Mouse (Mus musculus) embryonic facial prominence, embryonic 15.5 days (tissue): ENCODE results near the gene Acnat1. TPM values are rescaled to one million over a fixed set of nuclear protein-coding genes. Genes with fewer than 3 reads are reported as not detected.
"Not testable (repeated sequence)": the region's sequence is repeated elsewhere in the genome, so short reads cannot be mapped to it uniquely, and the experiment has no call there.

Source experiments
- ATAC-seq: fragments of 200-750 bp; cut with Nextera tagmentation; 2 replicates; pipeline ENCODE4 v1.8.0; 2017; ENCODE audit warnings: low read depth, moderate TSS enrichment; ENCODE audit not compliant: insufficient number of reproducible peaks, low FRiP score, low TSS enrichment
- H3K27ac ChIP-seq: fragments of 300-500 bp; sonication (generic); replicated peaks from 2 replicates; pipeline ENCODE4 v1.5.1; 2015; ENCODE audit warnings: mild to moderate bottlenecking, inconsistent platforms
- H3K27me3 ChIP-seq: fragments of 300-500 bp; sonication (generic); 2 replicates; pipeline ENCODE4 v1.6.1; 2015; ENCODE audit warnings: inconsistent platforms
- H3K36me3 ChIP-seq: fragments of 300-500 bp; sonication (generic); 2 replicates; pipeline ENCODE4 v1.6.1; 2015; ENCODE audit warnings: mild to moderate bottlenecking, inconsistent platforms
- H3K4me1 ChIP-seq: fragments of 300-500 bp; sonication (generic); 2 replicates; pipeline ENCODE4 v1.6.1; 2015; ENCODE audit warnings: inconsistent platforms
- H3K4me2 ChIP-seq: fragments of 300-500 bp; sonication (generic); replicated peaks from 2 replicates; pipeline ENCODE4 v1.6.1; 2015; ENCODE audit warnings: mild to moderate bottlenecking, inconsistent platforms
- H3K4me3 ChIP-seq: fragments of 300-500 bp; sonication (generic); replicated peaks from 2 replicates; pipeline ENCODE4 v1.5.1; 2015; ENCODE audit warnings: mild to moderate bottlenecking, inconsistent platforms
- H3K9ac ChIP-seq: fragments of 300-500 bp; sonication (generic); 2 replicates; pipeline ENCODE4 v1.6.1; 2015; ENCODE audit warnings: inconsistent platforms
- H3K9me3 ChIP-seq: fragments of 300-500 bp; sonication (generic); replicated peaks from 2 replicates; pipeline ENCODE4 v1.6.1; 2016; ENCODE audit warnings: inconsistent platforms
- WGBS: fragments of 180-500 bp; shearing (Covaris S2); methylation state at CpG from one replicate; pipeline ENCODE4 v1.1.7; 2015; 5-methylcytosine and 5-hydroxymethylcytosine counted together
- polyA plus RNA-seq: library from polyadenylated mRNA; unstranded; fragments of >200 nt; fragmentation: Nextera tagmentation; extraction: Ambion mirVana; gene quantifications from 2 replicates; pipeline ENCODE4 v1.2.1, GENCODE M21; 2015

Acnat1 gene
- polyA plus RNA-seq, 1 experiment from 2014 or later = 0.15 TPM

DNA sequence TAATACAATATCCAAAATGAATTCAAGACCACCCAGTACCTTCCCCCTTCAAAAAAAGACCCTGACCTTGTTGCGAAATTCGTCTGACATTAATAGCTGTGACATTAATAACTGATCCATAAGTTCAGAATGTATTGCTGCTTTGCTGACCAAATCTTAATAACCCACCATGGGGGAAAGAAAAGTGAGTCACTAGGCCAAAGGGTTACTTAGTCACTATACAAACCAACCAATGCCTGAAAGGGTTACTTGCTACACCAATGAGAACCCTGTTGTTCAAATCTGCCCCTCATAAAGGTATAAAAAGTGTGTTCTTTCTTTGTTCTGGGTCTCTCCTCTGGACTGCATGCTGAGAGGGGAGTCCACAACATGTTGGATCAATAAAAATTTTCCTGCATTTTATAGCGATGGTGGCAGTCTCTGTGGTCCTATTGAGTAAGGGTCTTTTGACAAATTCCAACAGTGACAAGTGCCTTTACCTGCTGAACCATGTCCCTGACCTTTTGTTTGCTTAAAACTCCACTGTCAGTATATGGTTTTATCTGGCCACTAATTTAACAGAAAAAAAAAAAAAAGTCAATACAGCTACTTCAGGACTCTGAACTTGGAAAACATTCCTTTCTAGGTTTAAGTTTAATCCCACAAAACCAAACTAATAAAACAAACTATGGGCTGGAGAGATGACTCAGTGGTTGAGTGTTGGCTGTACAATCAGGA lies 12.4 kb upstream of the Acnat1 start:
- H3K9me3 ChIP-seq, H3K4me1 ChIP-seq, H3K27me3 ChIP-seq, H3K27ac ChIP-seq, H3K4me3 ChIP-seq, H3K36me3 ChIP-seq, ATAC-seq, H3K4me2 ChIP-seq, H3K9ac ChIP-seq: not testable (repeated sequence)
- WGBS = 70% methylated on average over 3 of the region's 3 CpGs

DNA sequence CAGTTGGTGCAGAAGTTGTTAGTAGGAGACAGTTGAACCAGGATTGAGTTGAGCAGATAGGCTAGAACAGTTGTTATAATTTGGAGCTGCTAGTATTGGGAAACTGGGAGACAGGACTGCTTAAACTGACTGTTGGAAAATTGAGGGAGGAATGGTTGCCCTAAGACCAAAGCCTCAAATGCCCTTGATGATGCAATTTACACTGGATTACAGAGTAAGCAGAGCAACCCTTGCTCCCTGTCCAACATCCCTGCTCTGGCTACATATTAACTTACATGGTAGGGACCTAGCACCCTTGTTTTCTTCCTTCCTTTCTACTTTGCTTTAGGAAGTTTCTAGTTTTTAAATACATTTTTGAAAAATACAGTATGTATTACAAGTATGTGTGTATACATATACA lies 11.7 kb upstream of the Acnat1 start:
- Histone ChIP-seq H3K4me1 (no peaks in the 10 kb centered on the region), H3K27ac (no peak overlapping the region), H3K4me2 (no peak overlapping the region), H3K27me3 (no peaks in the 10 kb centered on the region), H3K9me3 (no peaks in the 10 kb centered on the region), H3K4me3 (no peak overlapping the region), H3K36me3 (no peaks in the 10 kb centered on the region), H3K9ac (no peak overlapping the region)
- ATAC-seq = no peak

DNA sequence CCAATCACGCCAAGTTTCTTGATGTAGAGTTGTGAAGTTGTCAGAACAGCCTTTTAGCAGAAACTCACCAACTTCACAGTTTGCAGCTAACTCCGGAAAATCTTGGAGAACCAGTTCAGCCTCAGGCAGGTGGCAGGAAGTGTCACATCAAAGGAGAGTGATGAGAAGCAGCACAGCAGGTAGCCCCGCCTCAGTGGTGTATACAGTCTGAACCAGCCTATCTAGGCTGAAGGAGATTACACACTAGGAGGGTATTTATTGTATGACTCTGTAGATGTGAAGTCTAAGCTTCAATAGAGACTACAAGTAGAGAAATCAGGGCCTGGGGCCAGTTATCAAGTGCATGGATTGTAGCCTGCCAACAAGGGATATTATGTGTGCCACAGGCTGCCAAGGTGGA lies 7.2 kb upstream of the Acnat1 start:
- Histone ChIP-seq H3K9me3 (no peaks in the 10 kb centered on the region), H3K4me3 (no peak overlapping the region), H3K27me3 (no peaks in the 10 kb centered on the region), H3K9ac (no peak overlapping the region), H3K4me2 (no peak overlapping the region), H3K4me1 (no peaks in the 10 kb centered on the region), H3K36me3 (no peaks in the 10 kb centered on the region), H3K27ac (0 out of 2 replicates have a peak overlapping the region, but pooled peaks have one; percentile 11)
- ATAC-seq = peak; percentile 60; the same call in 1 of the 2 replicates
- 34% methylated on average over 3 of the region's 3 CpGs for WGBS

DNA sequence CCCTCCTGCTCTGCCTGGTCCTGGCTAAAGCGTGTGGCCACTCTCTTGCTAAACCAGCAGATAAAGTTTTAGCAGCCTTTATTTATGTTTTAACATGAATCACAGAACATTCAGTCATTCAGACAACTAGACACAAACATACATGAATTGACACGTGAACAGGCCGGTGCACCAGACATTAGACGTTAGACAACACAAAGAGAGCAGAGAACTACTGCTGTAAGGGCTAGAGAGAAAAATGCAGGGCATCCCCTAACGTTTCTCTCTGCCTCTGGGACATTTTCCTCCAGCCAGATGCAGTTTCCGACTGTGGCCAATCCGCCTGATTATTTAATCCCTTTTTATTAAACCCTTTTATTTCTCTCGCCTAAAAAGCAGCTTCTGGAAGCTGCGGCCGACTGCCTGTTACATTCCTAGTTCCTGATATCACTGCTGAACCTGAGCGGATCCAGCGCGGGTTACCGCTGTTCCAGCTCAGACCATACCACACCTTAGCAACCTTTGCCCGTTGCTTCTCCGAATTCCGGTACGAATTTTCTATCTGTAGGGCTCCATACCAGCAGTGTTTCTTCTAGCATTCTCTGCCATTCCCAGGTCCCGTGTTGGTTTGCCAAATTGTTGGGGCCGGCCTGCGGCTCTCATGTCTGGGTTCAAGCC lies 6.5 kb upstream of the Acnat1 start:
- Histone ChIP-seq H3K4me3 (peak overlapping the region; percentile 10; the same call in 1 of the 2 replicates), H3K9ac (no peak overlapping the region), H3K9me3 (no peaks in the 10 kb centered on the region), H3K4me1 (no peaks in the 10 kb centered on the region), H3K27me3 (no peaks in the 10 kb centered on the region), H3K36me3 (no peaks in the 10 kb centered on the region), H3K4me2 (peak overlapping the region; percentile 21; the same call in 1 of the 2 replicates), H3K27ac (0 out of 2 replicates have a peak overlapping the region, but pooled peaks have one; percentile 11)
- no peak for ATAC-seq
- 18% methylated on average over 21 of the region's 21 CpGs for WGBS

DNA sequence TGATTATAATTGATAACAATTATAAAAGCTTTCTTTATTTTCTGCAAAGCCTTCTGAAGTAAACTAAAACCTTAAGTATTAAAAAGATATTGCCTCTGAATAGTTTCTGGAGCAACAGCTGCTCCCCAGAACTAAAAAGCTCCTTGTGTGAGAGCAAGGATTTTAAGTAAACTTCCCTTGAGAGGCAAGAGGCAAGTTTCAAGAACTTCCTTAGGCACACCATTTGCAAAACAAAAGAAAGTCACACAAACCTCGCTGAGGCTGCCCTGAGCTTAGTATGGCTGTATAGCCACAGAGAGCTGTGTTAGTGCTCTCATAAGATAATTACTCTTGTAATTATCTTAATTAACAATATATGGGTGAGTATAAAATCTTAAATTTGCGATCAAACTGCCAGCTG lies 5.3 kb upstream of the Acnat1 start:
- not testable (repeated sequence) for H3K4me2 ChIP-seq, H3K27me3 ChIP-seq, H3K4me3 ChIP-seq, H3K9ac ChIP-seq, H3K36me3 ChIP-seq, H3K4me1 ChIP-seq, H3K9me3 ChIP-seq, ATAC-seq, H3K27ac ChIP-seq
- 29% methylated on average over 2 of the region's 2 CpGs for WGBS

DNA sequence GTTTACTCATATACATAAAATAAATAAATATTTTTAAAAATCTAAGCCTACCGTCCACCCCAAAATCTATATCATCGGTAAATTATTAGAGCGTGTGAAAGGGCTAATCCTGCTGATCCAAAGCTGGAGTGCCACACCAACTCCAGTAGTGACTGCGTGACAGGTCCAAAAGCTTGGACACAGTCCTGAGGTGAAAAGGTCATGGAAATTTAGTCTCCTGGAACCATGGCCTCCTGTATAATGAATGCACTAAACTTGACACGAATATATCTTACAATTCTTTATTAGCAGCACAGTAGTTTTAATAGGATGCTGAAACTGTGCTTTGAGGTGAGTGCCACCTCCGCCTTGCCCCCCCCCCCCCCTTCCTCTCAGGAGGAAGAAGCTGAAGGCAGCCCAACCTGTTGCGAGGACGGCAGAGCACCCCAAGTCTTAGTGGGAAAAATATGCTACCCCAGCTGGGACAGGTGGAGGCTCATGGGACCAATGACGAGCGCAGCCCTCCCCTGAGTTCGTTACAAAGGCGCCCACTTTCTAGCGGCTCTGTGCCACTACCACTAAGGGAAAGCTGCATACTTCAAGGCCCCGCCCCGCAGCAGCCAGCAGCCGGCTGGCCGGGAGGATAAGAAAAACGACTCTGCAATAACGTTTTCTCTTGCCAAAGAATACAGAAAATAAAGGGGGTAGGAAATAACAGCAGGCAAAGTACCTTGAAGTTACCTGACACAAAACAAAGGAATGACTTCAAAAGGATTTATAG lies 4.6 kb upstream of the Acnat1 start:
- Histone ChIP-seq H3K9ac (no peak overlapping the region), H3K36me3 (no peaks in the 10 kb centered on the region), H3K4me2 (peak overlapping the region; percentile 46), H3K4me3 (peak overlapping the region; percentile 24), H3K9me3 (no peaks in the 10 kb centered on the region), H3K27me3 (no peaks in the 10 kb centered on the region), H3K4me1 (no peaks in the 10 kb centered on the region), H3K27ac (no peak overlapping the region)
- 20% methylated on average over 19 of the region's 19 CpGs for WGBS
- ATAC-seq = no peak

DNA sequence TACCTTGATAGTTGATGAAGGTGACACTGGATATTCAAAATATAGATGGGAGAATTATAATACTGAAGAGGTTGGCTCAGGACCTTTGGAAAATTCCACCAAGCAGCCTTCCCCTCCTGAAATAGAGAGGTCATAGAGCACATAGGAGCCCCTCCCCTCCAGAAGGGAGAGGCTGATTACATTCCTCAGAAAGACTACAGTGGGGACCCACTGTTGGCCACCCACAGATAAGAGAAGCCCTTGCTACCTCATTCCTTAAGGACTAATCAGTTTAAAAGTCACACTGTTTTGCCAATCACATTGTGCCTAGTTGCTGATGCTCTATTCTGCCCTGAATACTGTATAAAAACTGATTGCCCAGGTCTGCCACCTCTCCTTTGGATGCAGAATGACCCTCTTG lies 871 bp upstream of the Acnat1 start:
- Histone ChIP-seq H3K27me3 (no peaks in the 10 kb centered on the region), H3K27ac (no peak overlapping the region), H3K4me3 (no peak overlapping the region), H3K9me3 (no peaks in the 10 kb centered on the region), H3K4me2 (no peak overlapping the region), H3K9ac (no peak overlapping the region), H3K36me3 (no peaks in the 10 kb centered on the region), H3K4me1 (no peaks in the 10 kb centered on the region)
- ATAC-seq = no peak

DNA sequence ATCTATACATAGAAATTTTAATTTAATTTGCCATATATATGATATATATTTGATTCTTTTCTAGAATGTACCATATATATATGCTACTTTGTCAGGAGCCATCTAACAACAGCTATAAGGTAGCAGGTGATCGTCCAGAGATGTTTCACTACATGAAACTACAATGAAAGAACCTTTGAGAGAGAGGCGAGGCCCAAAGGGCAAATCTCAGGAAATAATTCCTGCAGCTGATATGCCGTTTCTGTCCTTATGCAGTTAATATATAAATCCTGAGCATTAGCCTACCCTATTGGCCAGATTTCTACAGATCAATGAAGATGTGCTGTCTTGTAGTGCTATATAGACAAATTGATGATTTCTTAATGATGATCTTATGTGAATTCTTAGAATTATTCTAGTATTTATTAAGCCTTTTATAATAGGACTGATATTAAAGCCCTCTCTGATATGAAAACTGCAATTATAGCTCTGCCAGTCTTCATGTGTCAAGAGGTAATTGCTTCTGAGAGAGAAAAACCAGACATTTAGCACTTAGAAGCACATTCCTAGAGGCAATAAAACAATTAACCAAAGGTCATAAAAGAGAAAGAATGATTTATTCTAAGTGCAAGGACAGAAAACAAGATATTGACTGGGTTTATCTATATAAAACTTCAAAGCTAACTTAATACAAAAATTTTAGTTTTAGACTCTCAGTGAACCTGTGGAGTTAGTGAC lies 4.1 kb downstream of the Acnat1 start:
- Histone ChIP-seq H3K4me2 (no peak overlapping the region), H3K36me3 (no peaks in the 10 kb centered on the region), H3K27ac (no peak overlapping the region), H3K9ac (no peak overlapping the region), H3K27me3 (no peaks in the 10 kb centered on the region), H3K9me3 (no peaks in the 10 kb centered on the region), H3K4me1 (no peaks in the 10 kb centered on the region), H3K4me3 (no peak overlapping the region)
- WGBS = 66% methylated on average over 3 of the region's 3 CpGs
- no peak for ATAC-seq

DNA sequence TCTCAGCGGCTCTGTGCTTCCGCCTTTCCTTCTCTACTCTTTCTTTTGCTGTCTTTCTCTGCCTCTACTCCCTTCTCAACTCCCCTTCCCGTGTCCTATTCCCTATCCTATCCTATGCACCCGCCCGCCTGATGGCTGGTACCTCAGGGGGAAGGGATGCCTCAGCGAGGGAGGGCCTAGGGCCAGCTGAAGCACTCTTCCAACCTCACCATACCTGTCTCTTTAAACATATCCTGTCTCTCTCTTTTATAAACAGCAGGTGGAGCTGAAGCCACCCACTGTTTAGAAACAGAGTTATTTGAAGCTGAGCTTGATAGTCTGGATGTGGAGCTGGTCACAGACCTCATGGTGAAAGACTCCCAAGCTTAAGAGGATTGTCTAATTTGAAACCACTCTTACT lies 6.4 kb downstream of the Acnat1 start:
- Histone ChIP-seq H3K9me3 (no peaks in the 10 kb centered on the region), H3K27me3 (no peaks in the 10 kb centered on the region), H3K4me3 (no peak overlapping the region), H3K4me2 (no peak overlapping the region), H3K27ac (no peak overlapping the region), H3K36me3 (no peaks in the 10 kb centered on the region), H3K4me1 (no peaks in the 10 kb centered on the region), H3K9ac (no peak overlapping the region)
- WGBS = 90% methylated on average over 6 of the region's 6 CpGs
- no peak for ATAC-seq

DNA sequence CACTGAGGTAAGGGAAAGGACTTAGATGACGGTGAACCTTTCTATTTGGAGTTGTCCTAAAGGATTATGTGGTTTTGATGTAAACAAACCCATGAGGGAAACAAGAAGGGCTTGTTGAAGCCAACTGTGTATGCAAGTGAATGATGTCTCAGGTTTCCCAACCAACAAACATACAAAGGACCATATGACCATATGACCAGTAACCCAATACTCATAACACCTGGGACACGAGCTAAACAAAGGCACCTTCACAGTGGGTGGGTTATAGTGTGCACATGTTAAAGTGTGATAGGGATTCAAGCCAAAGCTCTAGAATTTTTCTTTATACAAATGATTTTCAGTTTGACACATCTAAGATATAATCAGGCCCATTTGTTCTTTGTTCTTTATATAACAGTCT lies 17.5 kb downstream of the Acnat1 start:
- no peaks in the 10 kb centered on the region for H3K4me1 ChIP-seq
- H3K4me3 ChIP-seq = no peak overlapping the region
- WGBS = 42% methylated on average over 2 of the region's 2 CpGs
- H3K36me3 ChIP-seq = no peaks in the 10 kb centered on the region
- no peaks in the 10 kb centered on the region for H3K9me3 ChIP-seq
- no peak overlapping the region for H3K4me2 ChIP-seq
- no peaks in the 10 kb centered on the region for H3K27me3 ChIP-seq
- no peak overlapping the region for H3K27ac ChIP-seq
- H3K9ac ChIP-seq = no peak overlapping the region
- ATAC-seq = peak; percentile 78; the same call in 1 of the 2 replicates
